Mouse (Mus musculus): Measurements from ENCODE around the gene Synpr.
"Not testable (repeated sequence)": the region's sequence is repeated elsewhere in the genome, so short reads cannot be mapped to it uniquely, and the experiment has no call there.

The Synpr gene

GRCm38 (mm10) chr14:13284091-13284844 is at the start of gene Synpr:
Gene Synpr (plus strand): TSS chr14:13284780.
- DNase-seq (ENCODE audit: low read depth, low spot score): no peak

- peak; percentile 10 for DNase-seq (ENCODE audit: low read depth, low spot score)
Measured at GRCm38 (mm10) chr14:13236929-13237328, 47.7 kb upstream of the Synpr start.

- no peak for DNase-seq (ENCODE audit: low read depth, low spot score)
Measured at GRCm38 (mm10) chr14:13247431-13247830, 37.1 kb upstream of the Synpr start.

GRCm38 (mm10) chr14:13249361-13249760 is 35.2 kb upstream of the Synpr start:
- no peak for DNase-seq (ENCODE audit: low read depth, low spot score)

GRCm38 (mm10) chr14:13252594-13252993 is 32.0 kb upstream of the Synpr start:
- no peak for DNase-seq (ENCODE audit: low read depth, low spot score)

- DNase-seq (ENCODE audit: low read depth, low spot score): not testable (repeated sequence)
Measured at GRCm38 (mm10) chr14:13254741-13255140, 29.8 kb upstream of the Synpr start.

- no peak for DNase-seq (ENCODE audit: low read depth, low spot score)
Measured at GRCm38 (mm10) chr14:13262406-13262805, 22.2 kb upstream of the Synpr start.

GRCm38 (mm10) chr14:13266331-13266730 is 18.2 kb upstream of the Synpr start:
- no peak for DNase-seq (ENCODE audit: low read depth, low spot score)

- DNase-seq (ENCODE audit: low read depth, low spot score): no peak
Measured at GRCm38 (mm10) chr14:13267181-13267580, 17.4 kb upstream of the Synpr start.

GRCm38 (mm10) chr14:13283211-13283610 is 1.4 kb upstream of the Synpr start:
- no peak for DNase-seq (ENCODE audit: low read depth, low spot score)

GRCm38 (mm10) chr14:13284845-13285198 is 242 bp downstream of the Synpr start:
- no peak for DNase-seq (ENCODE audit: low read depth, low spot score)

- DNase-seq (ENCODE audit: low read depth, low spot score): no peak
Measured at GRCm38 (mm10) chr14:13285341-13286130, 956 bp downstream of the Synpr start.

- no peak for DNase-seq (ENCODE audit: low read depth, low spot score)
Measured at GRCm38 (mm10) chr14:13294200-13294599, 9.6 kb downstream of the Synpr start.

- DNase-seq (ENCODE audit: low read depth, low spot score): no peak
Measured at GRCm38 (mm10) chr14:13314323-13314722, 29.7 kb downstream of the Synpr start.

GRCm38 (mm10) chr14:13328461-13328860 is 43.9 kb downstream of the Synpr start:
- DNase-seq (ENCODE audit: low read depth, low spot score): no peak

- no peak for DNase-seq (ENCODE audit: low read depth, low spot score)
Measured at GRCm38 (mm10) chr14:13332497-13333306, 48.1 kb downstream of the Synpr start.

- DNase-seq (ENCODE audit: low read depth, low spot score): no peak
Measured at GRCm38 (mm10) chr14:13333372-13333771, 48.8 kb downstream of the Synpr start.

GRCm38 (mm10) chr14:13336162-13336561 is 51.6 kb downstream of the Synpr start:
- DNase-seq (ENCODE audit: low read depth, low spot score): no peak

- DNase-seq (ENCODE audit: low read depth, low spot score): no peak
Measured at GRCm38 (mm10) chr14:13340688-13341087, 56.1 kb downstream of the Synpr start.

- DNase-seq (ENCODE audit: low read depth, low spot score): no peak
Measured at GRCm38 (mm10) chr14:13344240-13344639, 59.7 kb downstream of the Synpr start.

- DNase-seq (ENCODE audit: low read depth, low spot score): no peak
Measured at GRCm38 (mm10) chr14:13349170-13349865, 64.7 kb downstream of the Synpr start.

All from A20 (cell line).